Mouse (Mus musculus) stomach, postnatal 0 days (tissue): ENCODE results near the gene Dyrk3. TPM values are rescaled to one million over a fixed set of nuclear protein-coding genes. Genes with fewer than 3 reads are reported as not detected.

Source experiments
- ATAC-seq: fragments of 200-750 bp; cut with Nextera tagmentation; 2 replicates; pipeline ENCODE4 v1.8.0; 2017; ENCODE audit not compliant: low FRiP score, low TSS enrichment
- DNase-seq: peaks from one replicate; pipeline ENCODE4 v3.0.0-alpha.2; 2016; ENCODE audit warnings: low spot score
- H3K27ac ChIP-seq: fragments of 300-500 bp; sonication (generic); replicated peaks from 2 replicates; pipeline ENCODE4 v1.5.1; 2014; ENCODE audit warnings: mild to moderate bottlenecking, control low read depth
- H3K27me3 ChIP-seq: fragments of 300-500 bp; sonication (generic); 2 replicates; pipeline ENCODE4 v1.6.1; 2014; ENCODE audit warnings: low read length; ENCODE audit not compliant: control insufficient read depth, insufficient read depth
- H3K36me3 ChIP-seq: fragments of 300-500 bp; sonication (generic); 2 replicates; pipeline ENCODE4 v1.6.1; 2014; ENCODE audit warnings: low read length, mixed read lengths; ENCODE audit not compliant: control insufficient read depth, insufficient read depth
- H3K4me1 ChIP-seq: fragments of 300-500 bp; sonication (generic); replicated peaks from 2 replicates; pipeline ENCODE4 v1.6.1; 2014; ENCODE audit warnings: antibody characterized with exemption; ENCODE audit not compliant: control insufficient read depth, insufficient read depth
- H3K4me2 ChIP-seq: fragments of 300-500 bp; sonication (generic); replicated peaks from 2 replicates; pipeline ENCODE4 v1.6.1; 2014; ENCODE audit warnings: low read depth, mild to moderate bottlenecking, control low read depth, moderate library complexity
- H3K4me3 ChIP-seq: fragments of 300-500 bp; sonication (generic); 2 replicates; pipeline ENCODE4 v1.5.1; 2014; ENCODE audit warnings: low read depth, low read length, control low read depth
- H3K9ac ChIP-seq: fragments of 300-500 bp; sonication (generic); 2 replicates; pipeline ENCODE4 v1.6.1; 2014; ENCODE audit warnings: mild to moderate bottlenecking, low read length, control low read depth, mixed read lengths
- H3K9me3 ChIP-seq: fragments of 300-500 bp; sonication (generic); 2 replicates; pipeline ENCODE4 v1.6.1; 2016; ENCODE audit warnings: low read length; ENCODE audit not compliant: control insufficient read depth
- CTCF ChIP-seq: IDR thresholded peaks from 2 replicates; pipeline ENCODE4 v1.5.1; 2016; ENCODE audit warnings: antibody characterized with exemption, low read depth, mild to moderate bottlenecking, moderate library complexity
- EP300 ChIP-seq: optimal IDR thresholded peaks from 2 replicates; pipeline ENCODE3; 2016; ENCODE audit warnings: antibody characterized with exemption
- WGBS: fragments of 180-500 bp; shearing (Covaris S2); extraction: QIAGEN DNeasy Blood & Tissue Kit; methylation state at CpG from one replicate; pipeline ENCODE4 v1.1.7; 2014; 5-methylcytosine and 5-hydroxymethylcytosine counted together
- polyA plus RNA-seq: library from polyadenylated mRNA; unstranded; fragments of >200 nt; fragmentation: Nextera tagmentation; extraction: Ambion mirVana; gene quantifications from 2 replicates; pipeline ENCODE4 v1.2.1, GENCODE M21; 2015

Gene Dyrk3
- polyA plus RNA-seq, 1 experiment from 2014 or later, result 1.4 TPM

GRCm38 (mm10) chr1:131137111-131137510 is 1.0 kb downstream of the Dyrk3 start:
- ATAC-seq, result no peak
- Histone ChIP-seq H3K9me3 (no peaks in the 10 kb centered on the region), H3K36me3 (no peaks in the 10 kb centered on the region), H3K4me1 (0 out of 2 replicates have a peak, but pooled peaks cover 2% of the 10 kb centered on the region), H3K9ac (no peak overlapping the region), H3K4me2 (no peak overlapping the region), H3K27me3 (no peaks in the 10 kb centered on the region), H3K4me3 (no peak overlapping the region), H3K27ac (no peak overlapping the region)
- no peak for DNase-seq
- no peak for TF ChIP-seq CTCF
- no peak for TF ChIP-seq EP300
- WGBS, result 29% methylated on average over 5 of the region's 5 CpGs

DNA sequence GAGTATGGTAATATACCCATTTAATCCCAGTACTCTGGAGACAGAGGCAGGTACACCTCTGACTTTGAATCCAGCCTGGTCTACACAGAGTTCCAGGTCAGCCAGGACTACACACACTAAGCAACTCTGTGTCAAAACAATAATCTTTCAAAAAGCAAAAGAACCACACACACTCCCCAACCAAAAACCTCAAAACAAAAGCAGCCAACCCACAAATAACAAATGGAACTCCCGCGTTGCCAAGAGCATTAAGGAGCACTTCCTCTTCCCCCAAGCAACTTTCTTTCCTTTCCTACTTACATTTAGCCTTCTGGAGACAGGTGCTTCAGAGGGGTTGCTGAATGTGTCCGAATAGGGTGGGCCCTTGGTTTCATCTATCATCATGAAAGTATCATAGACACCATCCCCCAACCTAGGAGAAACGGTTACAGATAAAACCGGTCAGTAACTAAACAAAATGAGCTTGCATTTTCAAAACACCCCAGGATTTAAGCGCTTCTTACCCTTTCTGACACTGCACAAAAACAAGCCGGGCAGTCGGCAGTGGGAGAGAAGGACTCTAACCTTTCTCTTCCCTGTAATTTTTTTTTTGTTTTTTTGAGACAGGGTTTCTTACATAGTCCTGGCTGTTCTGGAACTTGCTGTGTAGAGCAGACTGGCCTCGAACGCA is 2.0 kb downstream of the Dyrk3 start:
- no peak for DNase-seq
- H3K4me3 ChIP-seq, result no peak overlapping the region
- TF ChIP-seq EP300 (no peak), CTCF (no peak)
- H3K4me1 ChIP-seq, result 0 out of 2 replicates have a peak, but pooled peaks cover 2% of the 10 kb centered on the region
- H3K9ac ChIP-seq, result no peak overlapping the region
- no peaks in the 10 kb centered on the region for H3K36me3 ChIP-seq
- no peaks in the 10 kb centered on the region for H3K9me3 ChIP-seq
- WGBS, result 72% methylated on average over 10 of the region's 10 CpGs
- ATAC-seq, result no peak
- no peak overlapping the region for H3K4me2 ChIP-seq
- no peaks in the 10 kb centered on the region for H3K27me3 ChIP-seq
- no peak overlapping the region for H3K27ac ChIP-seq

DNA sequence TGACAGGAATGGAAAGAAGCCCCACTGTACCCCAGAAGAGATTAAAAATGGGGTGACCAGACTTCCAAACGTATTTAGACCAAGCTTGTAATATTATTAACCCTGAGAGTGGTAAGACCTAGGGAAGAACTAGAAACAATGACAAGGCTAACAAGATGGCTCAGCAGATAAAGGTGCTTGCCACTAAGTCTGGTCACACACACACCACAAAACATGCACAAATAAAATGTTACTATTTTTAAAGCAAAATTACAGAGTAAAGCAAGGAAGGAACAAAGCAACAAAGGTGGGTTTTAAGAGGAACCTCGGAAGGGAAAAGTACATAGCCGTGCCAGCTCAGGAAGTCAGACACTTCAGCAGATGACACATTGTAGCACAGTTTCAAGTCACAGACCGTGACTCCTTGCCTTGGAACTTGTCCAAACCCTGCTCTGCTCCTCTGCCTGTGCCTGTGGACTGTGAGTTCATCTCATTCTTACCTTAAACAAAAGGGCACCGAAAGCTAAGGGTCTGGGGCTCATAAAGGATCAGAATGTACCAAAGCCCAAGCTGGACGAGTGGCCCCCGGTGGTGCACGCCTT is 3.1 kb downstream of the Dyrk3 start:
- 0 out of 2 replicates have a peak, but pooled peaks cover 2% of the 10 kb centered on the region for H3K4me1 ChIP-seq
- no peak for ATAC-seq
- no peaks in the 10 kb centered on the region for H3K36me3 ChIP-seq
- no peak overlapping the region for H3K9ac ChIP-seq
- H3K4me3 ChIP-seq, result no peak overlapping the region
- DNase-seq, result no peak
- no peaks in the 10 kb centered on the region for H3K27me3 ChIP-seq
- WGBS, result 58% methylated on average over 8 of the region's 8 CpGs
- no peak overlapping the region for H3K27ac ChIP-seq
- no peak overlapping the region for H3K4me2 ChIP-seq
- no peak for TF ChIP-seq CTCF
- no peak for TF ChIP-seq EP300
- no peaks in the 10 kb centered on the region for H3K9me3 ChIP-seq

- no peak overlapping the region for H3K4me3 ChIP-seq
- H3K36me3 ChIP-seq, result no peaks in the 10 kb centered on the region
- no peak overlapping the region for H3K4me2 ChIP-seq
- 65% methylated on average over 6 of the region's 6 CpGs for WGBS
- DNase-seq (no peak), ATAC-seq (no peak)
- 0 out of 2 replicates have a peak, but pooled peaks cover under 1% of the 10 kb centered on the region for H3K4me1 ChIP-seq
- no peaks in the 10 kb centered on the region for H3K9me3 ChIP-seq
- TF ChIP-seq EP300, result no peak
- TF ChIP-seq CTCF, result no peak
- H3K27ac ChIP-seq, result no peak overlapping the region
- no peak overlapping the region for H3K9ac ChIP-seq
- no peaks in the 10 kb centered on the region for H3K27me3 ChIP-seq
Observed at GRCm38 (mm10) chr1:131134231-131134630, 3.9 kb downstream of the Dyrk3 start.

DNA sequence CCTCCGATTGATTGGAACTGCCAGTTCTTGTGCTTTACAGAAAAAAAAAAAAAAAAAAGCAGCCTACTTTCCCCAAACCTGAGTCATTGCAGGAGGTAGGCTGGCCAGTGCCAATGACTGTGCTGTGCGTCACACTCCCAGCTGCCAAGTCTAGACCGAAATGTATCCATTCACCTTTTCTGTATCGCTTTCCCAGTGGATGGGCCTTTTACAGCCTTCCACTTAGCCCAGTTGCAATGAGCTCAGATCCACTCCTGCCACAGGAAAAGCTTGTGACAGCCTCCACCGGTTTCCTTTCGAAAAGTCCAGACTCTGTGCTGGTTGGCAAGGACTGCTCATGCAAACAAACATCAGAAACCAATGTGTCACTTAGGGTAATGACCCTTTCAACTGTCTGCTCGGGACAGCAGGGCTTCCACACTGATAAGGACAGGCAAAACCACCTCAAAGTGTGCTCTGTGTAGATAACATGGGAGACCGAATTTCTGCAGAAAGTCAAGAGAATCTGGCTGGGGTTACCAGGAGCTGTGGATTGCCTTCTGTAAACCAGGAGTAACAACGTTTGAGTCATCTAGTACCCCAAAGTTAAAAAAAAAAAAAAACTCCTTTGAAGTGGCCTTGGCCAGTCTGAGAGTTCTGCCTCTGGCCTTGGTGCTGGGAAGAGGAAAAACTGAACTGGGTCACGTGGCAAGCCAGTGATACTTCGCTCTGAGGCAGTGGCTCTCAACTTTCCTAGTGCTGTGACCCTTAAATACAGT is 12.0 kb downstream of the Dyrk3 start:
- DNase-seq (no peak), ATAC-seq (0 out of 2 replicates have a peak, but pooled peaks have one; percentile 30)
- no peaks in the 10 kb centered on the region for H3K36me3 ChIP-seq
- no peak overlapping the region for H3K27ac ChIP-seq
- H3K9me3 ChIP-seq, result no peaks in the 10 kb centered on the region
- TF ChIP-seq EP300 (no peak), CTCF (no peak)
- no peaks in the 10 kb centered on the region for H3K27me3 ChIP-seq
- 55% methylated on average over 11 of the region's 11 CpGs for WGBS
- H3K4me3 ChIP-seq, result no peak overlapping the region
- H3K9ac ChIP-seq, result no peak overlapping the region
- no peak overlapping the region for H3K4me2 ChIP-seq
- H3K4me1 ChIP-seq, result no peaks in the 10 kb centered on the region
